Mouse (Mus musculus): ENCODE measurements around the gene Gm7876. TPM values are rescaled to one million over a fixed set of nuclear protein-coding genes. Genes with fewer than 3 reads are reported as not detected.
"Not testable (repeated sequence)": the region's sequence is repeated elsewhere in the genome, so short reads cannot be mapped to it uniquely, and the experiment has no call there.

Gm7876 gene
- polyA plus RNA-seq (2014; fragmentation: Nextera tagmentation; extraction: Ambion mirVana) = not detected in 2 replicates

GRCm38 (mm10) chr14:4708938-4709337 is at the start of gene Gm7876:
Gene Gm7876 (plus strand): TSS chr14:4709238.
- H3K4me3 ChIP-seq (ENCODE audit: low read depth, low read length); H3K27me3 ChIP-seq (ENCODE audit: insufficient read depth, low read length); ATAC-seq (ENCODE audit: insufficient read depth); H3K4me2 ChIP-seq; H3K9ac ChIP-seq; H3K36me3 ChIP-seq (ENCODE audit: insufficient read depth); H3K27ac ChIP-seq (ENCODE audit: low read depth); H3K9me3 ChIP-seq (ENCODE audit: low read depth, low read length); H3K4me1 ChIP-seq (ENCODE audit: insufficient read depth); DNase-seq: not testable (repeated sequence)
- WGBS = 71% methylated on average over 1 of the region's 2 CpGs

DNA sequence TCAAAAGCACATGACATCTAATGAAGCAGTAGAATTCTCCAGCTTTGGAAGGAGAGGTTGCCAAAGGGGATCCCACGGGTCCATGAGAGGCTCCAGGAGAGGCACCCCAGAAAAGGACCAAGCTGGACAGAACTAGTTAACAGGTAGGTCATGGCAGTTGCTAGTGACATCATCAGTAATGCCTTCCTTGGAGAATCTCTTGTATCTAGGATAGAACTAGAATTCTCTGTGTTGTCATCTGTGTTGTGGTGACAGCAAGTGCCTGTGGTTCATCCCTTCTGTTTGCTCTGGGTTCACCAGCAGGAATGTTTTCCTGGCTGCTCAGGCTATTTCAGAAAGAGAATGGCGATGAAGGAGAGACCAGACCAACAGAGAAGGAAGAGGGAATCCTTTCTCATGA is 45.1 kb upstream of the Gm7876 start, which contains the start of gene Gm3239:
Gene Gm3239, plus strand, starts transcription at position 301 of the 400 bp plus-strand sequence.
- not testable (repeated sequence) for DNase-seq; H3K27me3 ChIP-seq (ENCODE audit: insufficient read depth, low read length); H3K36me3 ChIP-seq (ENCODE audit: insufficient read depth); H3K4me3 ChIP-seq (ENCODE audit: low read depth, low read length); H3K27ac ChIP-seq (ENCODE audit: low read depth); H3K9ac ChIP-seq; H3K4me2 ChIP-seq; H3K9me3 ChIP-seq (ENCODE audit: low read depth, low read length); H3K4me1 ChIP-seq (ENCODE audit: insufficient read depth); ATAC-seq (ENCODE audit: insufficient read depth)
- no CpG with 5 or more reads among the region's 2 CpGs for WGBS

- not testable (repeated sequence) for DNase-seq; H3K27me3 ChIP-seq (ENCODE audit: insufficient read depth, low read length); H3K27ac ChIP-seq (ENCODE audit: low read depth); H3K9ac ChIP-seq; H3K36me3 ChIP-seq (ENCODE audit: insufficient read depth); H3K4me1 ChIP-seq (ENCODE audit: insufficient read depth); H3K9me3 ChIP-seq (ENCODE audit: low read depth, low read length); ATAC-seq (ENCODE audit: insufficient read depth)
- 0 out of 2 replicates have a peak within 1 kb of the TSS, but pooled peaks have one; percentile 9 for H3K4me3 ChIP-seq (ENCODE audit: low read depth, low read length)
- WGBS = under 1% methylated on average over 20 of the region's 47 CpGs
- peak within 1 kb of the TSS; percentile 39 for H3K4me2 ChIP-seq
Measured at GRCm38 (mm10) chr14:4726038-4726880, 17.2 kb downstream of the Gm7876 start, which contains the start of gene Gm3252. Gene Gm3252 (plus strand): TSS chr14:4726775.

Other genes starting within 250 kb of the Gm7876 start
- gene Gm3182, start 227.5 kb upstream of the Gm7876 start, polyA plus RNA-seq (2014; fragmentation: Nextera tagmentation; extraction: Ambion mirVana) = not detected in 2 replicates
- not detected in 2 replicates for gene Gm3047, start 153.8 kb upstream of the Gm7876 start, polyA plus RNA-seq (2014; fragmentation: Nextera tagmentation; extraction: Ambion mirVana)
- not detected in 2 replicates for gene Gm8159, start 76.9 kb upstream of the Gm7876 start, polyA plus RNA-seq (2014; fragmentation: Nextera tagmentation; extraction: Ambion mirVana)
- 0.13 TPM in 1 of 2 replicates, not detected in the other for gene Gm3239, start 45.0 kb upstream of the Gm7876 start, polyA plus RNA-seq (2014; fragmentation: Nextera tagmentation; extraction: Ambion mirVana)
- 0.15 and 0.29 TPM in 2 replicates for gene Gm3252, start 17.5 kb downstream of the Gm7876 start, polyA plus RNA-seq (2014; fragmentation: Nextera tagmentation; extraction: Ambion mirVana)
- not detected in 2 replicates for gene Gm9602, start 67.1 kb downstream of the Gm7876 start, polyA plus RNA-seq (2014; fragmentation: Nextera tagmentation; extraction: Ambion mirVana)
- gene Gm3269, start 128.9 kb downstream of the Gm7876 start, polyA plus RNA-seq (2014; fragmentation: Nextera tagmentation; extraction: Ambion mirVana) = not detected in 2 replicates
- 0.42 and 1.0 TPM in 2 replicates for gene Gm3264, start 146.3 kb downstream of the Gm7876 start, polyA plus RNA-seq (2014; fragmentation: Nextera tagmentation; extraction: Ambion mirVana)
- not detected in 2 replicates for gene Gm3278, start 183.2 kb downstream of the Gm7876 start, polyA plus RNA-seq (2014; fragmentation: Nextera tagmentation; extraction: Ambion mirVana)

All from lung, embryonic 14.5 days (tissue).